Mouse (Mus musculus): ENCODE results near the gene Fbxw7.
A peak's percentile ranks its signal among the peaks of the same experiment; 100 is the strongest.

Fbxw7 gene

DNA sequence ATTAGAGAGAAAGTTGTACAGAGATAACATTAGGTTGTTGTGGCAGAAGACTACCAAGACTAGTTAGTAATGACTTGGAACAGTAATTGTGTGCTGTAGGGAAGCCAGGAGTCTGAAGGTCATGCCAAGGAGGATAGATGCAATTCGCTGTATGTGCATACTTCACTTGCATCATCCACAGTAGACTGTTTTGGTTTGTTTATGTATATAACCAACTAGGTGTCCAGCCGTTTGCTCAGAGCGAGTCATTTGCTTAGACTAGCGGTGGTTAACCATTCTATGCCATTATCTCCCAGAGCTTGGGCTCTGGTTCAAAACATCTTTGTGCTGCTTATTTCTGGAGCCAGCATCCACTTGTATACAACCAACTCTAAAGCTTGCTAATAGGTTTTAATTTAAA lies 134.3 kb downstream of the Fbxw7 start:
- DNase-seq (ENCODE audit: low read depth, low spot score): no peak

DNA sequence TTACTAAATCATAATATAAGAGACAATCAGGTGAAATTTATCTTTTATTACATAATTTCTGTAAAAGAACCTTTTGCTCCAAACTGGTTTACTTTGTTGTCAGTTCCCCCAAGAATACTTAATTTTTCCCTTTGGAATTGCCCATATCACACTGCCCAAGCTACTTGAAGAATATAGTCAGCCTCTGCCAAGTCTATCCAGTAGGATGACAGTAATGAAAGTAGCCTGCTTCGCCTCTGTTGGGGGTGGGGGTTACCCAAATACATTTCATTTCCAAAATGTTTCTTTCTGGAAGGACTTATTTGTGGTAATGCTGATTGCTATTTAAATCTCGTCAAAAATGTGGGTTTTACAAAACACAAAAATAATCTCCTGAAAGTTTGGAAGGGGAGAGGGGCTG lies 136.6 kb downstream of the Fbxw7 start:
- DNase-seq (ENCODE audit: low read depth, low spot score): no peak

GRCm38 (mm10) chr3:84952135-84952534 lies 137.1 kb downstream of the Fbxw7 start:
- DNase-seq (ENCODE audit: low read depth, low spot score): peak; percentile 74

DNA sequence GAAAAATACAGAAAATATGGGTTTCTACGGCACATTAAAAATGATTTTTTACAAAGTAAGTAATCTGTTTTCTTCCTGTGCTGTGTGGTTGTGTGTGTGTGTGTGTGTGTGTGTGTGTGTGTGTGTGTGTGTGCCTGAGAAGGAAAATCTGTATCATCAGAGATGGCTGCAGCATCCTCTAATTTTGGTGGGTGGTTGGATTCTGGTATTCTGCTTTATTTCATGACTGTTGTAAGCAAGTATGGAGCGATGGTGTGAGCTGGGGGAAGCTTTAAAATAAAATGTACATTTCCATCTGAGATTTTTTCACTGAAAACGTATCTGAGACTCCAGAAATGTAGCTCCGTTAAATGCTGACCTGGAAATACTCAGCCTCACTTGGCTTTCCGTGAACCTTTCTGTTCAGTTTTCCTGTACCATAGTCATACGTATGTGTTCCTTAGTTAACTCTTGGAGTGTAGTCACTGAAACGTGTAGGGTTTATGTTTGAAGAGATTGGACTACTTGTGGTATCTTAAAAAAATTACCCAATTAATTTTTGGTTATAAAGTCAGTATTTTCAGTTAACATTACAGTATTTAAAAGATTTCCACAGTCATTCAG lies 137.6 kb downstream of the Fbxw7 start:
- DNase-seq (ENCODE audit: low read depth, low spot score): no peak

- DNase-seq (ENCODE audit: low read depth, low spot score): no peak
These were observed 140.1 kb downstream of the Fbxw7 start for GRCm38 (mm10) chr3:84955011-84955775.

- no peak for DNase-seq (ENCODE audit: low read depth, low spot score)
These were observed 140.8 kb downstream of the Fbxw7 start for GRCm38 (mm10) chr3:84955857-84956256.

DNA sequence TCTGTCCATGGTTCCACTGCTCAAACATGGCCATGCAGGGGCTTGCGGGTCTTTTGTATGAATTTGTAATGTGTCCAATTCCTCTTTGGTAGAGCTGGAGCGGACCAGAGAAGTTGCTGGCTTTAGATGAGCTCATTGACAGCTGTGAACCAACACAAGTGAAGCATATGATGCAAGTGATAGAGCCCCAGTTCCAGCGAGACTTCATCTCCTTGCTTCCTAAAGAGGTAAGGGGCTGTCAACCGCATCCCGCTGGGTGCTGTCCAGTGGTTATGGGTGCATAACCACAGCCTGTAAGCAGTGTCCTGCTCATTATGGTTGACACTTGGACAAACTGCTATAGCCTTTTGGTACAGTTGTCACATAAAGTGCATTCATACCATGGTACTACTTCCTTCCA lies 150.1 kb downstream of the Fbxw7 start:
- no peak for DNase-seq (ENCODE audit: low read depth, low spot score)

DNA sequence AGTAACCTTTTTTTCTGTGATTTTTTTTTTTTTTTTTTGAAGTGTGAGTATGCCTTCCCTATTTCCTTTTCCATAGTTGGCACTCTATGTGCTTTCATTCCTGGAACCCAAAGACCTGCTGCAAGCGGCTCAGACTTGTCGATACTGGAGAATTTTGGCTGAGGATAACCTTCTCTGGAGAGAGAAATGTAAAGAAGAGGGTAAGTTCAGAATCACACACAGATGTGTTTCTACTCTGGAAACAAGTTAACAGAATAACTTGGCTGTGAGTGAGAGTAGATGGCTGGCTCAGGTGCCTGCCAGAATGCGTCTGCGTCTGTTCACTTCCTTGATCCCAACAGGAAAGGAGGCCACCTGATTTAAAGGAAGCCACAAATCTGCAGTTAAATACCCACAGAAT lies 152.3 kb downstream of the Fbxw7 start:
- no peak for DNase-seq (ENCODE audit: low read depth, low spot score)

DNA sequence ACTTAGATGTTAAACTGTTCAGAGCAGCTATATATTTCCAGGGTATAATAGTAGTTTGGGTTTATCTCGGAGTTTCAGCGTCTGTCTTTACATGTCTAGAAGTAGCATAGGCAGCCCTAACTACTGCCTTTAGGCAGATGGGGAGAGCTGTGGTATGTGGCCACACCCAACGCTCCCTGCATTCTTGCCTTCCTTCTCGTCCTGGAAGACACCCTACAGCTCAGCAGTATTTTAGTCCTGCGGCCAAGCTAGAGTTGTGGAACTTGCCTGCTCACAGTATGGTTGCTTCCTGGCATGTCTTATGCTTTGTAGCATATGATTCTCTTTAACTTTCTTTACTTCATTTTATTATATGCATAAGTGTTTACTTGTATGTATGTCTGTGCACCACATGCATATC lies 156.5 kb downstream of the Fbxw7 start:
- DNase-seq (ENCODE audit: low read depth, low spot score): no peak

GRCm38 (mm10) chr3:84972881-84973280 lies 157.8 kb downstream of the Fbxw7 start:
- no peak for DNase-seq (ENCODE audit: low read depth, low spot score)

DNA sequence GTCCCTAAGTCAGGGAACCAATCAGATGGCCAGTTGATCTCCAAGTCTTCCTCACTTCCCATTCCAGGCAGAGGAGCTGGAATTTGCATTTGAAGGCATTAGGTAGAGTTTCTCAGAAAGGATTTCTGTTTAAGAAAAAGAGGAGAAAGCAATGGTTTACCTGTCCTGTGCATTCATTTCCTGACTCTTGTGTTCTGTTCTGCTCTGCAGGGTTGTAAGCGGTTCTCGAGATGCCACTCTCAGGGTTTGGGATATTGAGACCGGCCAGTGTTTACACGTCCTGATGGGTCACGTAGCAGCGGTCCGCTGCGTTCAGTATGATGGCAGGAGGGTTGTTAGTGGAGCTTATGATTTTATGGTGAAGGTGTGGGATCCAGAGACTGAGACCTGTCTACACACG lies 159.1 kb downstream of the Fbxw7 start:
- DNase-seq (ENCODE audit: low read depth, low spot score): no peak

- no peak for DNase-seq (ENCODE audit: low read depth, low spot score)
These were observed 163.6 kb downstream of the Fbxw7 start for GRCm38 (mm10) chr3:84978676-84979075.

GRCm38 (mm10) chr3:84980158-84980557 lies 165.1 kb downstream of the Fbxw7 start:
- DNase-seq (ENCODE audit: low read depth, low spot score): no peak

DNA sequence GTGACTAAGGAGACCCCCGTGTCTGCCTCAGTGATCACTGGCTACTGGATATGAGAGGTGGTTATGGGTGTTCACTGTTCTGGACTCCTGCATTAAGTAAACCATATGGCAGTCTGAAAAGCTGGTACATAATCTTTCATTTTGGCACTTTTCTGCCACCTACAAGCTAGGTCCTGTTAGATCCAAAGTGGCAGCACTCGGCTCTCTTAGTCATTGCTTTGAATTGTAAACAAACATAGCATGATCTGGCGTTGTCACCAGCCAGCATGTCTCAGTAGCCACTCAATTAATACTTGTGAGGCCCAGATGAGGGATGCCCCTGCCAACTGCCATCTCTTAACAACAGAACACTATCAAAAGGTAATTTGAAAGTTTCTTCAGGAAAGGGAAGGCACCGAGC lies 167.6 kb downstream of the Fbxw7 start:
- no peak for DNase-seq (ENCODE audit: low read depth, low spot score)

DNA sequence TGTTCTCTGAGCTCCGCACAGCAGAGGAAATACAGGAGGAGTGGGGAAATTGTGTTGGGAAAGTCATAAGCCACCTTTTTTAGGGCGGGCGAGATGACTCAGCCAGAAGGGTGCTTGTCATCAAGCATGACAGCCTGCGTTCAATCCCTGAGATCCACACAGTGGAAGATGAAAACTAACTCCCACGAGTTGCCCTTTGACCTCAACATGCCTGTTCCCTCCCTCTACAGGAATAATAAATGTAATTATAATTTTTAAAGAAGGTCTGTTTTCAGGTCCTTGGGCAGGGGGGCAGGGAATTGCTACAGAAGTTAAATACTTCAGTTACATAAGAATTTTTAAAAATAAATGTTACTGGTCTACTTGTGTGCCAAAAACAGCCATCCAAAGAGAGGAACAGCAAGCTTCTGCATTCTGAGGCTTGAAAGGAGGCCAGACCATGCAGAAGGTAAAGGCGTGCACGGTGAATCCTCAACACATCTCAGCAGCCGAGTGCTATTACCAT lies 170.1 kb downstream of the Fbxw7 start:
- DNase-seq (ENCODE audit: low read depth, low spot score): no peak

DNA sequence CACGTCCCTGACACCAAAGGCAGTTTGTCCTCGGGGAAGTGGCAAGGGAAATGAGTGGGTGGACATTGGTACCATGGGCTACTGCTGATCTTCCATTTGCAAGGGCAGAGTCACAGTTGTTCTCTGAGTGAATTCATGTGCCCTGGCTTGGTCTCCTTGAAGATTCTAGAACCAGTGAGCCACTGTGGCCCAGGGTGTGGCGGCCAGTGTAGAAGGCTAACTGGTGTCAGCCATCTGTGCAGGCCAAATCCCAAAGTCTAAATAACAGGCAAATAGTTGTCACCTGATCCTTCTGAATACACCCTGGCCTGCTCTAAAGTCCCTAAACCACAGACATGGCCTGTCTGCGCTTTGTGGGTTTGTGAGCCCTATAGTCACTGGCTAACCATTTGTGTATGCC lies 173.8 kb downstream of the Fbxw7 start:
- DNase-seq (ENCODE audit: low read depth, low spot score): no peak

DNA sequence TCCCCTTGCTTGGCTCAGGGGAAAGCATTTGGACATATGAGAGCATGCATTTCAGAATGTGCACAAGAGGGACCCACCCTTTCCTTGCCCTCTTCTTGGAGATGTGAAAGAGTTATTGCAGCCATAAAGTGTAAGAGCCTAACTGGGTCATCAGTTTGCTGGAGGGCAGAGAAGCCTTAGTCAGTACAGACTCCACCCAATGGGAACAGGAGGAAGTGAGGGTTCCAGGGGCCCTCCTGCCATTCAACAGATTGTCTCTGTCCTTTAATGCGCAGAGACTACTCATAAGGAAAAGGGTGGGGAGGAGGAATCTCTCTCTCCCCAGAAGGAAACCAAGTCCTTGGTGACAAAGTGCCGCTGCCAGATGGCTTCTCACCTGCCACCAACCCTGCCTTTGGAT lies 190.2 kb downstream of the Fbxw7 start:
- DNase-seq (ENCODE audit: low read depth, low spot score): no peak

DNA sequence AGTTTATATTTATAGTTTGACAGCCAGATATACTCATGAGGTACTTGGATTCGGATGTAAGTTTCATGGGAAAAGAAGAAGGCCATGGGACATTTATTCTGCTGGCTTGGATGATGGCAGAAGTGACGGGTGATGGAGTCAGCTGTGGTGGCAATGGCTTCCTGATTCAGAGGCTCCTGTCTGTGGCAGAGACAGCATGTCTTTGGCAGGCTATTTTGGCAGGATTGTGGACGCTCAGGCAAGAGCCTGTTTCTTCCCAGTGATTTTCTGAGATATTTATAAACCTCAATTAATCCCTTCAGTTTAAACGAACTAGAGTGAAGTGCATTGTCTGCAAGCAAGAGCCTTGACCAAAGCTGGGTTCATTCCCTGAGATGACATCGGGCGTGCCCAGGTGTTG lies 197.8 kb downstream of the Fbxw7 start:
- DNase-seq (ENCODE audit: low read depth, low spot score): no peak

DNA sequence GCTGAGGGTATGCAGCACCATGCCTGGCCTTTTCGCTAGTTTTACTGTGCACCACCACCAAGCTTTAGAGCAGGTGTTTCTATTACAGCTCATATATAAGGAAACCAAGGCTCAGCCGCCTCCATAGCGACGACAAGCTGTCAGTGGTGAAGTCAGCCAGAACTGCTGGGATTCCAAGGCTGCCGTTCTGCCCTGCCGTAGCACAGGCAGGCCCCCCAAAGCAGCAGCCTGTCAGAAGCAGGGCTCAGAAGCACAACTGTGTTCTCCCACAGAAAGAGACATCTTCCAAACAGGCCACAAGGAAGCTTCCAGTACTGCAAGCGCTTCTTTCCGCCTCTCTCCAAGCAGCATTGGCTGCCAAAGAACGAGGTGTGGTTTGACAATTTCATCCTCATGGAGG lies 200.6 kb downstream of the Fbxw7 start:
- DNase-seq (ENCODE audit: low read depth, low spot score): no peak

GRCm38 (mm10) chr3:85020137-85020536 lies 205.1 kb downstream of the Fbxw7 start:
- no peak for DNase-seq (ENCODE audit: low read depth, low spot score)

DNA sequence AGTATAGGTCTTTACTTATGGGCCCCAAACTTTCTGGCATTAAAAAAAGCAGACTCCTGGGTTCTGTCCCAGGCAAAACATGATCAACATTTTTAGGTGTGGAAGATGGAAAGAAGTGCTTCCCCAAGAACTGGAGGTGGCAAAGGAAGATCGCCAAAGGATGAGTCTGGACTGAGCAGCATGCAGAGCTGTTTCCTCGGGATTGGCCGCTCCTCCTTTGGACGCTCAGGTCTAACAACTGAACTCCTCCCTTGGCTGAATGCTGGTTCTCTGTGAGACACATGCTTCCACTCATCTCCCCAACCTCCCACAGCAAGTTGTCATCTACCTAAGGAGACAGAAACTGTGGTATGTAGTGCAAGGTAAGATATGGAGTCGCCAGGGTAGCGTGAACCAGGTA lies 206.7 kb downstream of the Fbxw7 start:
- no peak for DNase-seq (ENCODE audit: low read depth, low spot score)

GRCm38 (mm10) chr3:85022800-85023199 lies 207.7 kb downstream of the Fbxw7 start:
- DNase-seq (ENCODE audit: low read depth, low spot score): no peak

DNA sequence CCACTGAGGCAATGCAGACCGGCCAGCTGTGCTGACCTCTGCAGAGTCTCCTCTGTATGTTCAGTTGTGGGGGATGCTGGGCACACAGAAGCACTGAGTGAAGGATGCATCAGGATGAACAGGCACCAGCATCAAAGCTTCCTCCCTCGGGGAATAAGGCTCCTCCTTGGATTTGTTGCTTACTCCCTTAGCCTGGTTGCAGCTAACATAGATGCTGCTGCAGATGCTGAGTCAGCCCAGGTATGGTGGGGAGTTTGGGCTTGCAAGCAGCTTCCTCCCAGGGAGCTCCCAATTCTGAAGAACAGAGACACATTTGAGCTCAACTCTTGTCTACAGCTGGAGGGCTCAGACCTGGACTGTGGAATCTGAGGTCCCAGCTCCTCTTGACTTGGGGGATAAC lies 209.2 kb downstream of the Fbxw7 start:
- no peak for DNase-seq (ENCODE audit: low read depth, low spot score)
